Mouse (Mus musculus): Measurements from ENCODE around the gene Dnaja4.

DNA sequence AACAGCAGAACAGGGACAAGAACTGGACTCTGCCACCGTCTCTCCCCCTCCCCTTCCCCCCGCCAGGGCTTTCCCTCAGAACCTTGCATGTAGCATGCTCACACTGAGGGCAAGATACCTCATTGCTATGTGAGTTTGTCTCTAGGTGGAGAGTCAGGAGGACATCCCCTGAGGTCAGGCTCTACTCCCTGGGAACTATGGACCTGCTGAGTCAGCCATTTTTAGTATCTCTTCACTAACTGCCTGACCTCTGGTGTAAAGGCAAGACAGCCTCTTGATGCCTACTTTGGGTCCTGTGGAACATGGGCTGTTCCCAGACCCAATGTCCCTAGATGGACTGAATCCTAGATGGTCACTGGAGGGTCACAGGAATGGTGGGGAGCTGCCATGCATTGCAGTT lies 53.0 kb downstream of the Dnaja4 start:
- TF ChIP-seq CTCF (IDR thresholded peaks at IDR 0.05; ENCODE audit: borderline replicate concordance, insufficient read depth, low read length) (no peak), POLR2A (IDR thresholded peaks at IDR 0.05; ENCODE audit: low read depth, low read length) (no peak)

All from embryonic fibroblast, embryonic 13.5 days (primary cell).